Mouse (Mus musculus): ENCODE measurements around the gene Plcb1.

GRCm38 (mm10) chr2:135419301-135419700, 633.4 kb downstream of the Plcb1 start:
- TF ChIP-seq CTCF (IDR thresholded peaks at IDR 0.05; ENCODE audit: extremely low read depth, insufficient read depth, low read length), result no peak
- no peak for TF ChIP-seq POLR2A (IDR thresholded peaks at IDR 0.05; ENCODE audit: extremely low read depth, insufficient read depth, low read length)
